Mouse (Mus musculus): Measurements from ENCODE around the gene Gabpb2.

DNA sequence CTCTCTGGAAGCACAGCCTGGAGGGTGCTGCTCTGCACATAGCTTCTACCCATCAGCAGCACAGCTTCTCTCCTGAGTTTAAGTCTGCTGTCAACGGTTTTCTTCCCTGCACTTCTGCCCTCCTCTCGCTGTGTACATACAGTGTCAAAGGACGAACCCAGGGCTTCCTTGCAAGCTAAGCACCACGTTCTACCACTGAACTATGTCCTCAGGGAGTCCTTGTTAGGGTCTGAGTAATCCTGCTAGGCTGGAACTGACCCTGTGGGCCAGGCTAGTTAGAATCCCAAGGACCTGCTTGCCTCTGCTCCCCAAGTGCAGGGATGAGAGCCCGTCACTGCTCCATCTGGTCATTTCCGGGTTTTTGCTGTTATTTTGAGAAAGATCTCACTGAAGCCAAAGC, 30.8 kb downstream of the Gabpb2 start:
- TF ChIP-seq POLR2A (IDR thresholded peaks at IDR 0.05; ENCODE audit: insufficient read length, low read depth) (no peak), CEBPB (IDR thresholded peaks at IDR 0.05; ENCODE audit: insufficient read depth, poor library complexity, severe bottlenecking) (no peak), POLR2AphosphoS2 (IDR thresholded peaks at IDR 0.05; ENCODE audit: insufficient read length, low read depth) (no peak), E2F4 (IDR thresholded peaks at IDR 0.05; ENCODE audit: insufficient read depth) (no peak), TCF3 (IDR thresholded peaks at IDR 0.05; ENCODE audit: insufficient read length, low read depth) (no peak), TCF12 (IDR thresholded peaks at IDR 0.05; ENCODE audit: insufficient read depth, poor library complexity, severe bottlenecking) (no peak)

Measured in myocyte (in vitro differentiated cells).